Mouse (Mus musculus): ENCODE data around the gene Agtrap. TPM values are rescaled to one million over a fixed set of nuclear protein-coding genes. Genes with fewer than 3 reads are reported as not detected.

Gene Agtrap
- polyA plus RNA-seq, 1 experiment, result 15.4 TPM

DNA sequence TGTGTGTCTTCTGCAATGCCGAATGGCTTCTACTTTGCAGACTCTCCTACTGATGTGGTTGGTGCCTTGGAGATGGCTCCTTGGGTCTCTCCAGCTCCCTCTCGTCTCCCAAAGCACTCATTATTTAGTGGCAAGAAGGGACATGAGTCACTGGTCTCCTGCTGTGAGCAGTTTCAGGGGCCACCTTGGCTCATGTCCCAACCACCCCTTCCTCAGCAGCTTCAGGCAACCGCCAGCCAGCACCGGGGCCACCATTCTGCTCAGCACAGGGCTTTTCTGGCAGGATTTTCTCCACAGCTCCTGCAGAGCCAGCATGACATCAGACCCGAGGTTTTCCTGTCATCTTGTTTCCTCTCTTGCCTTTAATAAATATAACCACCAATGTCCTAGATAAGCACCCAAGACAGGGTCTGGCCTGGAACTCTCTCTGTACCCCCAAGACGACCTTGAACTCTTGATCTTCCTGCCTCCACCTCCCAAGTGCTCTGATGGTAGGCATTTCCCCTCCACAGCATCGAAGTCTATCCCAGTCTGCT, 20.8 kb upstream of the Agtrap start:
- DNase-seq (ENCODE audit: low read depth, low spot score), result no peak
- 54% methylated on average over 7 of the region's 7 CpGs for WGBS

DNA sequence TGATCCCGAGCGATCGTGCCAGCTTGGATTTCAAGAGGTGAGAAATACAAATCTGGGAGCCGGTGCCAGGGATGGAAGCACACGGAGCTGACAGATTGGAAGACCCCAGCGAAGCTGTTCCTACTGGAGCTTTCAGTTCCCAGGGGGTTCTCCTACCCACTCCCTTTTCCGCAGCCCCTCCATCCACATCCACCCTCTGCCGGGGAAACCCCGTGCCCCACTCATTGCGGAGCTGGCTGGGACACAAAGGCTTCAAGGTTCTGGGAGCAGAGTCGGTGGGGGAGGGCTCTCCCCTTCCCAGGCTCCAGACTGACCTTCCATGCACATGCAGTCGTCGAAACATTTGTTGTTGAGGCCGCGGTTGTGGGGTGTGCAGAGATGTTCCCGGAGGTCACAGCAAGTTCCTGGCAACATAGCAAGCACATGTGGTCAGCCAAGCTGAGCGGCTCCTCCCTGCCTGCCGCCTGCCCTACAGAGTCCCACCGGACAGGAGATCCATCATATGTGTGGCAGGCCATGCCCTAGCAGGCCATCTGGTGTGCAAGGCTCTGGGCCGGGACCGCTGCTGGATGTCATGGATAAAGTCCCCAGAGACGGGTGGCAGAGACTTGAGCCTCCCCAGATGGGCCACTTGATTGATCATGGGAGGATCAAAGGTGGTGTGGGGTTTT, 19.9 kb upstream of the Agtrap start:
- WGBS, result 59% methylated on average over 22 of the region's 22 CpGs
- no peak for DNase-seq (ENCODE audit: low read depth, low spot score)

DNA sequence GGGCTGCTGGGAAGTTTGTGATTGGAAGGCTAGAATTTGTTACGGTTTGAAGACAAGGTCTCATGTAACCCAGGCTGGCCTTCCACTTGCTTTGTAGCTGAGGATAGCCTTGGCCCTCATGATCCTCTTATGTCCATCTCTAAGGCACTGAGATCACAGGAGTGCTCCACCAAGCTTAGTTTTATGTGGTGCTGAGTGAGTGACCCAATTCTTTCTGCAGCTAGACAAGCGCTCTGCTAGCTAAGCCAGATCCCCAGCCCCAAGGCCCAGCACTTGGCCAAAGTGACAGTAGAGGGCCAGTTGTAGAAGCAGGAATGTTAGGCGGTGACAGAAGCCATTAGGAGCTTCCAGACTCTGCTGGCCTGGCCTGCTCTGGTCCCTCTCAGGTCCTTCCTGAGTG, 16.3 kb upstream of the Agtrap start:
- WGBS, result 87% methylated on average over 3 of the region's 3 CpGs
- DNase-seq (ENCODE audit: low read depth, low spot score), result no peak

GRCm38 (mm10) chr4:148101801-148102527, 14.1 kb upstream of the Agtrap start:
- DNase-seq (ENCODE audit: low read depth, low spot score), result no peak
- 15% methylated on average over 29 of the region's 29 CpGs for WGBS

DNA sequence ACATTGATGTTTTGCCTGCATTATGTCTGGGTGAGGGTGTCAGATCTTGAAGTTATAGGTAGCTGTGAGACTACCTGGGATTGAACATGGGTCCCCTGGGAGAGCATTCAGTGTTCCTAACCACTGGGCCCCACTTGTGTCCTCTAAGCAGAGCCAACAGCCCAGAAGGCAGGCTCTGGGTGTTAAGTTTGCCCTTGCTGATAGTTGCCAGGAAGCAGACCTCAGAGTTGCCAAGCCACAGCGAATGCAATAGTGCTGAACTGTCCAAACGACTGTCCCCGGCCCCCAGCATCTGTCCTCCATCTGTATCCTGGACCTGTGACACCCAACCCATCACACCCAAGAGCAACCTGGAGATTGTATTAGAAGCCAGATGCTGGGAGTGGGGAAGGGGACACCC, 10.8 kb upstream of the Agtrap start:
- DNase-seq (ENCODE audit: low read depth, low spot score), result no peak
- 84% methylated on average over 3 of the region's 3 CpGs for WGBS

GRCm38 (mm10) chr4:148097936-148098335, 10.1 kb upstream of the Agtrap start:
- no peak for DNase-seq (ENCODE audit: low read depth, low spot score)
- 92% methylated on average over 2 of the region's 2 CpGs for WGBS

GRCm38 (mm10) chr4:148095081-148095480, 7.2 kb upstream of the Agtrap start:
- no peak for DNase-seq (ENCODE audit: low read depth, low spot score)
- WGBS, result 73% methylated on average over 4 of the region's 4 CpGs

DNA sequence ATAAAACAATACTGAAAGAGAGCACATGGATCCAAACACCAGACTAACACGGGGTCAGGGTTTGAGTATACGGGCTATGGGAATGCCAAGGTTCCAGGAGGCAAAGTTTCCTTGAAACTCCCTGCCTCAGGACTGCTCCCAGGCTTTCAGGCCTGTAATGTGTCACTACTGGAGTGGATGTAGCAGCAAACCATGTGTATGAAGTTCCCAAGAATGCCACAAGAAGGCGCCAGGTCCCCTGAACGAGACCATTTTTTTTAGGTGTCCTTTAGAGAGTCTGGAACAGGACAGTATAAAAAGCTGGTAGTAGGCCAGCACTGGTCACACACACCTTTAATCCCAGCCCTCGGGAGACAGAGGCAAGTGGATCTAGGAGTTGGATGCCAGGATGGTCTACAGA, 6.3 kb upstream of the Agtrap start:
- 85% methylated on average over 5 of the region's 5 CpGs for WGBS
- no peak for DNase-seq (ENCODE audit: low read depth, low spot score)

- DNase-seq (ENCODE audit: low read depth, low spot score), result no peak
- 56% methylated on average over 11 of the region's 11 CpGs for WGBS
These were observed 4.9 kb upstream of the Agtrap start for GRCm38 (mm10) chr4:148092551-148093271.

GRCm38 (mm10) chr4:148091181-148091580, 3.4 kb upstream of the Agtrap start:
- 100% methylated on average over 1 of the region's 1 CpGs for WGBS
- DNase-seq (ENCODE audit: low read depth, low spot score), result no peak

GRCm38 (mm10) chr4:148089166-148089565, 1.3 kb upstream of the Agtrap start:
- no peak for DNase-seq (ENCODE audit: low read depth, low spot score)
- 83% methylated on average over 4 of the region's 4 CpGs for WGBS

DNA sequence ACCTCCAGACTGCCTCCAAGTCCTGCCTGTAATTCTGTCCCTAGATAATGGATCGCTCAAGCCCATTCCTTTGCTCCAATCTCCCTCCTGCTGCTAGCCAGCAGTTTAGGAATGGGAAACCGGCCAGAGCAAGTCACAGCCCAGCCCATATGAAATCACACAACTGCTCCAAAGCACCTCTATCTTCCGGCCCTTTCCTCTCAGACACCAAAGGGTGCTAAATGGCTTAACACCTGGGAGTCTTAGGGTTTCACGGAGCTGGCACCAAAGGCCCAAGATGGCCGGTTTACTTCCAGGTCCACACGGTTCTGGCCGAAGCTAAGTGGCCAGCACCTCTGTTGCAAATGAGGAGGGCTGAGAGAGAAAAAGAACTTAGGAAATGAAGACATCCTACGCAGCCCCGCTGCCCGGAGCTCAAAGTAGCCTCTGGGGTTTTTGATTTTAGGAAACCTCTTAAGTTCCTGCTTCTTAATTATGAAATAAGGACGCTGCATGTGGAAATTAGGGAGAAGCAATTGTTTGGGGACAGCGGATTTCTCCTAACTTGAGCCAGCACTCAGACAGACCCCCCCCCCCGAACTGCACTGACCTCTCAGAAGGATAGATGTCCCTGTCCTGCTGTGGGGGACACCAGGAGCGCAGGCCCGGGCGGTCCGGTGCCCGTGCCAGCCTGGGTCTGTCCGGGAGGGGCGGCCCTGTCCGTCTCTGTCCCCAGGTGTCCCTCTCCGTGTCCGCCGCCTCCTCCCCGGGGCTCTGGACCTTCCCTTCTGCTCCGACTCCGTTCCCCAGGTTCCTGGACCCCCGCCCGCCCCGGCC, 532 bp downstream of the Agtrap start:
- no peak for DNase-seq (ENCODE audit: low read depth, low spot score)
- 2% methylated on average over 30 of the region's 30 CpGs for WGBS

DNA sequence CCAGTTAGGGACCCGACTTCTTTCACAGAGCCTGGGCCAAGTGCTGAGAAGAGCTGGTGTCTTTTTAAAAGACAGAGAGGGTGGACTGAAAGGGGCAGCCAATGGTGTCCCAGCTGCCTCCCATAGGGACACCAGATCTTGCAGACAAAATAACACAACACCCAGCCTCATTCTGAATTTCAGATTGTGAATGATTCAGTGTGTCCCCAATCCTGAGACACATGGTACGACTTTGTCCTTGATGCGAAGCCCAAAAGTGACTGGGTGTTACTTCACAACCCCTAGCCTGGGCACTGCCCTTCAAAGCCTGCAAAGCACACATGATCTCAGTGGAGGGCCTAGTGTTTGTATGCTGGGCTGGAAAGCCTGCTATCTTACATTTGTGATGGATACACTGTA, 1.9 kb downstream of the Agtrap start:
- 71% methylated on average over 3 of the region's 3 CpGs for WGBS

GRCm38 (mm10) chr4:148085131-148085906, 2.5 kb downstream of the Agtrap start:
- WGBS, result 47% methylated on average over 10 of the region's 10 CpGs
- no peak for DNase-seq (ENCODE audit: low read depth, low spot score)

More for the DNA sequence above, 1.9 kb downstream of the Agtrap start:
- DNase-seq (ENCODE audit: low read depth, low spot score), result no peak

GRCm38 (mm10) chr4:148084261-148084714, 3.5 kb downstream of the Agtrap start:
- no peak for DNase-seq (ENCODE audit: low read depth, low spot score)
- WGBS, result 45% methylated on average over 8 of the region's 8 CpGs

DNA sequence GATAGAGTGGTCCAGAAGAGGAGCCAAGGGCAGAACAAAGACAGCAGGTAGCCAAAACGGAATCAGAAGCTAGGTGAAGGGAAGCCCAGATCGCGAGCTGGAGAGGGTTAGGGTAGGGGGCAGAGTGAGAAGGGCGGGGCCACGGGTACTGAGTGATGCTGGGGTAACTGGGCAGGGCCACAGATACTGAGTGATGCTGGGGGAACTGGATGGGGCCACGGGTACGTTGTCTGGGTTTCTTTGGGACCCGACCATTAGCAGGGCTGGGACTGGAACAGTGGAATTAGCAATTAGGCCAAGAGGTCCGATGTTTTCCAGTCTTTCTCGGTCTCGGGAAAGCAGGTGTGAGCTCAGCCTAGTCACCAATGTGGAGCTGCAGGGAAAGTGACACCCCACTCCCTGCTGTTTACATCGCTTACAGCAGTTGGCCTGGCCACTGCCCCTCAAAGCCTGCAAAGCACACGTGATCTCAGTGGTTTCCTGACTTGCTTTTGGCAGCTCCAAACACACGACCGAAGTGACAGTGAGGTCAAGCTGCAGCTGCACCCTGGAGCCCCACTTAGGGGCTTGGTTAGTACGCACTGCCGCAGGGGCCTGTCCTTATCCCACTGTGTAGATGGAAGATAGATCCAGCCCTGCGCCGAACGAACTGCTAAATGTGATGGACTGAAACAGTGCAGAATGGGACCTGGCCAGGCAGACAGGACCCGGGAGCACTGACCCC, 4.5 kb downstream of the Agtrap start:
- no peak for DNase-seq (ENCODE audit: low read depth, low spot score)
- 66% methylated on average over 21 of the region's 21 CpGs for WGBS

DNA sequence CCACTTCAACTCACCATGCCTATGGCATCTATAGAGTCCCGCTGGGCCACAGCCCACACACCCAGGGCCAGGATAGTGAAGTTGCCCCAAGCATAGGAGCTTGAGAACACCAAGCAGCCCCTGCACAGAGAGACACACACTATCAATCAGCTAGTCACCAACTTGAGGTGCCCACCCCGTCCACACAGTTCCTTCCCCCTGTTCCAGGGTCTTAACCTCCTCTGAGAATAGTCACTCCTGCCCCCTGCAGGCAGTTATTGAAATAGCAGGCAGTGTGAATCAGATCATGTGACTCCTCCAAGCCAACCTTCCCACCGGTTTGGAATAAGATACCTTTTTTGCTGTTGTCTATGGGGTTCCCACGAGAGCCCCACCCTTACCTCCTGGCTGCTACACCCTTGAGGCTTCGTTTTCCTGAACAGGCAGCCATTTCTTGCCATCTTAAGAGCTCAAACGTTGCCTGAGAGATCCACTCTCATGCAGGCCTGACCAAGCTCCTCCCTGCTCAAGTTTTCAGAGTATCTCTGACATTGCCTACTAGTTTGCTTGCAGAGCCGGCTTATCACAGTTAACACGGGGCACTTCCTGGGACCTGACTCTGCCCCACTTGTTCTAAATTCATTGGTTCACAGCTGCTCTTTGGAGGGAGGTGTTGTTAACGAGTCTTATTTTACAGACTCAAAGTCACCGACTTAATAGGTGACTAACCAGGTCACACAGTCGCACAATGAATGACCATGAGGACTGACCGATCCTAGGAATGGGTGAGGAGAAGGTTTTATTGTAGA, 5.4 kb downstream of the Agtrap start:
- WGBS, result 51% methylated on average over 12 of the region's 12 CpGs
- no peak for DNase-seq (ENCODE audit: low read depth, low spot score)
